Mouse (Mus musculus) MEL (cell line): ENCODE results near the gene Mrgprd. TPM values are rescaled to one million over a fixed set of nuclear protein-coding genes. Genes with fewer than 3 reads are reported as not detected.

ENCODE experiments used
- DNase-seq: peaks from one replicate; pipeline ENCODE4 v3.0.0; 2011; ENCODE audit warnings: low read depth, low spot score
- H3K27ac ChIP-seq: 2 replicates; pipeline ENCODE4 v1.5.1; 2012; ENCODE audit warnings: low read depth, mild to moderate bottlenecking, control low read depth, low read length, moderate library complexity; ENCODE audit not compliant: control insufficient read depth
- H3K27me3 ChIP-seq, 2 experiments: fragments of 150-350 bp in 1 of 2; sonication (generic) in 1 of 2; 2 replicates each; pipeline ENCODE4 v1.6.1; 2012; ENCODE audit warnings: low read length in 2 of 2, mild to moderate bottlenecking in 2 of 2, improper control_type of control experiment in 1 of 2, moderate library complexity in 1 of 2; ENCODE audit not compliant: insufficient read depth in 2 of 2, control insufficient read depth in 1 of 2
- H3K36me3 ChIP-seq, 2 experiments: 2 replicates each; pipeline ENCODE4 v1.6.1; 2012 to 2014; ENCODE audit warnings: low read length in 2 of 2, improper control_type of control experiment in 1 of 2, inconsistent platforms in 1 of 2, mild to moderate bottlenecking in 1 of 2; ENCODE audit not compliant: insufficient read depth in 2 of 2, control insufficient read depth in 1 of 2
- H3K4me1 ChIP-seq, 2 experiments: fragments of 150-350 bp in 1 of 2; sonication (generic) in 1 of 2; 2 replicates each; pipeline ENCODE4 v1.6.1; 2012; ENCODE audit warnings: low read length in 2 of 2, improper control_type of control experiment in 1 of 2, mild to moderate bottlenecking in 1 of 2; ENCODE audit not compliant: insufficient read depth in 2 of 2, control insufficient read depth in 1 of 2
- H3K4me3 ChIP-seq, 2 experiments: fragments of 150-350 bp in 1 of 2; sonication (generic) in 1 of 2; 2 replicates each; pipeline ENCODE4 v1.5.1; 2012; ENCODE audit warnings: low read depth in 2 of 2, low read length in 2 of 2, mild to moderate bottlenecking in 2 of 2, moderate library complexity in 2 of 2, control low read depth in 1 of 2, improper control_type of control experiment in 1 of 2; ENCODE audit not compliant: control insufficient read depth in 1 of 2, insufficient read depth in 1 of 2
- H3K79me2 ChIP-seq: 2 replicates; pipeline ENCODE4 v1.6.1; 2012; ENCODE audit warnings: mild to moderate bottlenecking, low read length, moderate library complexity; ENCODE audit not compliant: control insufficient read depth, poor library complexity, insufficient read depth
- H3K9ac ChIP-seq: 2 replicates; pipeline ENCODE4 v1.6.1; 2012; ENCODE audit warnings: low read depth, mild to moderate bottlenecking, control low read depth, low read length, moderate library complexity; ENCODE audit not compliant: control insufficient read depth, poor library complexity, severe bottlenecking
- H3K9me3 ChIP-seq: fragments of 150-350 bp; sonication (generic); replicated peaks from 2 replicates; pipeline ENCODE4 v1.6.1; 2012; ENCODE audit warnings: mild to moderate bottlenecking, low read length, improper control_type of control experiment, moderate library complexity; ENCODE audit not compliant: insufficient read depth
- BHLHE40 ChIP-seq: IDR thresholded peaks from 2 replicates; pipeline ENCODE4 v1.6.1; 2012; ENCODE audit warnings: low read depth, mild to moderate bottlenecking, inconsistent platforms, low read length, improper control_type of control experiment, borderline replicate concordance
- CHD1 ChIP-seq: IDR thresholded peaks from 2 replicates; pipeline ENCODE4 v1.6.1; 2012; ENCODE audit warnings: low read depth, mild to moderate bottlenecking, inconsistent platforms, low read length, improper control_type of control experiment
- E2F4 ChIP-seq: IDR thresholded peaks from 2 replicates; pipeline ENCODE4 v1.6.1; 2011; ENCODE audit warnings: low read depth, low read length, improper control_type of control experiment, borderline replicate concordance
- EP300 ChIP-seq, 2 experiments: IDR thresholded peaks; 2 replicates each; pipeline ENCODE4 v1.6.1; 2011; ENCODE audit warnings: improper control_type of control experiment in 2 of 2, low read length in 2 of 2, low read depth in 1 of 2, mild to moderate bottlenecking in 1 of 2
- ETS1 ChIP-seq: IDR thresholded peaks from 2 replicates; pipeline ENCODE4 v1.6.1; 2012; ENCODE audit warnings: low read depth, mild to moderate bottlenecking, inconsistent platforms, low read length, improper control_type of control experiment, moderate library complexity
- GABPA ChIP-seq: IDR thresholded peaks from 2 replicates; pipeline ENCODE4 v1.6.1; 2012; ENCODE audit warnings: low read depth, mild to moderate bottlenecking, inconsistent platforms, low read length, improper control_type of control experiment, moderate library complexity
- HCFC1 ChIP-seq: IDR thresholded peaks from 2 replicates; pipeline ENCODE4 v1.6.1; 2012; ENCODE audit warnings: low read depth, mild to moderate bottlenecking, inconsistent platforms, low read length, improper control_type of control experiment, moderate library complexity
- MAFK ChIP-seq: IDR thresholded peaks from 2 replicates; pipeline ENCODE4 v1.6.1; 2011; ENCODE audit warnings: low read depth, mild to moderate bottlenecking, low read length, improper control_type of control experiment, borderline replicate concordance
- MAZ ChIP-seq: IDR thresholded peaks from 2 replicates; pipeline ENCODE4 v1.6.1; 2012; ENCODE audit warnings: low read depth, mild to moderate bottlenecking, inconsistent platforms, low read length, improper control_type of control experiment
- MEF2A ChIP-seq: IDR thresholded peaks from 2 replicates; pipeline ENCODE4 v1.6.1; 2014; ENCODE audit warnings: low read depth, mild to moderate bottlenecking, inconsistent platforms, low read length, improper control_type of control experiment; ENCODE audit not compliant: poor library complexity, insufficient replicate concordance, severe bottlenecking; ENCODE audit errors: extremely low read depth
- MXI1 ChIP-seq: IDR thresholded peaks from 2 replicates; pipeline ENCODE4 v1.6.1; 2011; ENCODE audit warnings: mild to moderate bottlenecking, low read depth, low read length, improper control_type of control experiment
- MYB ChIP-seq: IDR thresholded peaks from 2 replicates; pipeline ENCODE4 v1.6.1; 2011; ENCODE audit warnings: mild to moderate bottlenecking, low read depth, low read length, improper control_type of control experiment
- POLR2A ChIP-seq, 2 experiments: IDR thresholded peaks; 2 replicates each; pipeline ENCODE4 v1.6.1; 2011 to 2012; ENCODE audit warnings: low read length in 2 of 2, mild to moderate bottlenecking in 2 of 2, control low read depth in 1 of 2, improper control_type of control experiment in 1 of 2, low read depth in 1 of 2, moderate library complexity in 1 of 2; ENCODE audit not compliant: control insufficient read depth in 1 of 2, insufficient read depth in 1 of 2, poor library complexity in 1 of 2
- POLR2AphosphoS2 ChIP-seq: IDR thresholded peaks from 2 replicates; pipeline ENCODE4 v1.6.1; 2011; ENCODE audit warnings: low read length, improper control_type of control experiment
- POLR2AphosphoS5 ChIP-seq: IDR thresholded peaks from 2 replicates; pipeline ENCODE4 v1.6.1; 2012; ENCODE audit warnings: low read depth, borderline replicate concordance, mild to moderate bottlenecking, inconsistent platforms, low read length, moderate library complexity, mixed read lengths
- RAD21 ChIP-seq: IDR thresholded peaks from 2 replicates; pipeline ENCODE4 v1.6.1; 2011; ENCODE audit warnings: mild to moderate bottlenecking, low read depth, low read length, improper control_type of control experiment
- RCOR1 ChIP-seq: IDR thresholded peaks from 2 replicates; pipeline ENCODE4 v1.6.1; 2012; ENCODE audit warnings: low read depth, mild to moderate bottlenecking, inconsistent platforms, low read length, improper control_type of control experiment
- SIN3A ChIP-seq: IDR thresholded peaks from 2 replicates; pipeline ENCODE4 v1.6.1; 2012; ENCODE audit warnings: low read length, improper control_type of control experiment, inconsistent platforms
- TBP ChIP-seq: IDR thresholded peaks from 2 replicates; pipeline ENCODE4 v1.8.0; 2011; ENCODE audit warnings: low read depth, low read length, improper control_type of control experiment
- TCF12 ChIP-seq: IDR thresholded peaks from 2 replicates; pipeline ENCODE4 v1.6.1; 2014; ENCODE audit warnings: low read depth, mild to moderate bottlenecking, inconsistent platforms, low read length, improper control_type of control experiment, moderate library complexity
- ZKSCAN1 ChIP-seq: IDR thresholded peaks from 2 replicates; pipeline ENCODE4 v1.6.1; 2012; ENCODE audit warnings: low read depth, mild to moderate bottlenecking, inconsistent platforms, low read length, improper control_type of control experiment, moderate library complexity
- ZNF384 ChIP-seq: IDR thresholded peaks from 2 replicates; pipeline ENCODE4 v1.6.1; 2012; ENCODE audit warnings: low read depth, mild to moderate bottlenecking, inconsistent platforms, low read length, improper control_type of control experiment
- polyA plus RNA-seq, 2 experiments: library from polyadenylated mRNA; stranded (reverse) in 1 of 2; unstranded in 1 of 2; fragments of >175 nt in 1 of 2; fragments of >200 nt in 1 of 2; gene quantifications; 2 replicates each; pipeline versions ENCODE4 v1.2.1 to v1.2.4; 2012; ENCODE audit warnings: low replicate concordance in 2 of 2, low read depth in 1 of 2; ENCODE audit not compliant: insufficient read length in 2 of 2, insufficient read depth in 1 of 2, missing spikeins in 1 of 2
- total RNA-seq: library from RNA; depleted of rRNA; stranded (reverse); fragments of 300-350 nt; gene quantifications from 2 replicates; pipeline ENCODE4 v1.2.3, GENCODE M21; 2012

Mrgprd gene
- total and polyA plus RNA-seq, 3 experiments: not detected

DNA sequence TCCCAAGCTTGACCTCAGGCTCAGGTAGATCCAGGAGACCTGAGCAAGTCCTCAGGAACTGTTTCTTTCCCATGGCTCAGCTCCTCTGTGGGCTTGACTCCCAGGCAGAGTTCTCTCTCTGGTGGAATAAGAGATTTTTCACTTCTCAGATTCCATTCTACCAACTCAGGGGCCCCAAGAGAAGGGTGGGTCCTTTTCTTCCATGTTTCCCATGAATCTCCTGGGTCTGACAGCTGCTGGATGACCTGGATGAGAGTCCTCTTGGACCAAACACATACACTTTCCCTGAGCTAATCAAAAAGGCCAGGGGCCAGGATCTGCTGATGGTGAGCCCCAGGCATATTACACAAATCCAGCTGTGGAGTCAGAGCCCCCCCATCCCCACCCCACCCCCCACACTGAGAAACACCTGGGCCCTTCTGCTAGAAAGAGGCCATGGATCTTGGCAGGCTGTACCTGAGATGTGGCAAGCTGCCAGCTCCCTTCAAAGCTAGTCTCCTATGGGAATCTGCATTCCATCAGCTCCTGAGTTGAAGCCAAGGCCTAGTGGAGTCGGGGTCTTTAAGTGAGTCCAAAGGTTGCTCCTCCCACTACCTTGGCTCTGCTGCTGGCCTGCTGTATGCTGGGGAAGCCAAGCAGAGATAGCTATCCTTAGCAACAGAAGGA, 17.9 kb downstream of the Mrgprd start:
- Histone ChIP-seq H3K27ac (no peak overlapping the region), H3K4me3 (no peak overlapping the region), H3K9ac (no peak overlapping the region), H3K79me2 (no peaks in the 10 kb centered on the region), H3K36me3 (no peaks in the 10 kb centered on the region)
- no peak for DNase-seq
- TF ChIP-seq CHD1 (no peak), BHLHE40 (no peak), MAFK (no peak)
- TF ChIP-seq, all 39 proteins: peak for 0
- Histone ChIP-seq H3K4me1 (no peaks in the 10 kb centered on the region), H3K27me3 (no peaks in the 10 kb centered on the region), H3K9me3 (no peaks in the 10 kb centered on the region)

DNA sequence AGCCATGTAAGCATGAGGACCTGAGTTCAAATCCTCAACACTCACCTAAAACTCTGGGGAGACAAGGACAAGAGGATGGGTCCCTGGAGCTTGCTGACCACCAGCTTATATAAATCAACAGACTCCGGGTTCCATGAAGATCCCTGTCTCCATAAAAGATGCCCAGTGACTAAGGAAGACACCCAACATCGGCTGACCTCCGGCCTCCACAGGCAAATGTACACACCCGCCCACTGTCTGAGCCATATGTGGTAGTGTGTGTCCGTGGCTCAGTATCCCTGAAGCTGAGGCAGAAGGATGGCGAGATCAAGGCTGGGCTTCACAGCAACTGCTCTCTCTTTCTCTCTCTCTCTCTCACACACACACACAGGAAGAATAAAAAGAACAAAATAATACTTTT, 19.3 kb downstream of the Mrgprd start:
- no peak for TF ChIP-seq GABPA
- no peak for TF ChIP-seq TBP
- TF ChIP-seq ZKSCAN1: no peak
- TF ChIP-seq EP300 (IDR thresholded peaks at IDR 0.05; ENCODE audit: low read depth in 1 of 2, low read length in 2 of 2): no peak
- TF ChIP-seq TCF12: no peak
- no peak for TF ChIP-seq ETS1
- no peak for TF ChIP-seq MAZ
- no peak for TF ChIP-seq SIN3A
- no peak for TF ChIP-seq POLR2AphosphoS5
- TF ChIP-seq RAD21: no peak
- TF ChIP-seq RCOR1: no peak
- no peak for TF ChIP-seq POLR2A (IDR thresholded peaks at IDR 0.05; ENCODE audit: control insufficient read depth in 1 of 2, insufficient read depth in 1 of 2, low read depth in 1 of 2, low read length in 2 of 2, poor library complexity in 1 of 2)
- no peak for TF ChIP-seq MXI1
- no peak for TF ChIP-seq POLR2AphosphoS2
- TF ChIP-seq HCFC1: no peak
- no peak for TF ChIP-seq ZNF384
- no peak for TF ChIP-seq MEF2A
- no peak for TF ChIP-seq E2F4
- TF ChIP-seq MYB: no peak
- no peak for TF ChIP-seq BHLHE40
- TF ChIP-seq, all 39 proteins: peak for 0
- Histone ChIP-seq H3K27me3 (no peaks in the 10 kb centered on the region), H3K4me3 (no peak overlapping the region), H3K9me3 (no peaks in the 10 kb centered on the region), H3K79me2 (no peaks in the 10 kb centered on the region), H3K9ac (no peak overlapping the region), H3K36me3 (no peaks in the 10 kb centered on the region), H3K4me1 (no peaks in the 10 kb centered on the region), H3K27ac (no peak overlapping the region)
- no peak for DNase-seq
